Mouse (Mus musculus) NIH3T3 (cell line): ENCODE measurements at regions not wholly inside any gene's neighbourhood (a gene's known extent, or its start where the extent isn't known, plus 50 kb on each side); places are given as distances from the start of the nearest gene placed in this dataset.
A peak's percentile ranks its signal among the peaks of the same experiment; 100 is the strongest.

ENCODE experiments used
- DNase-seq: peaks from one replicate; pipeline ENCODE4 v3.0.0-alpha.2; 2012; ENCODE audit warnings: low read depth

GRCm38 (mm10) chr7:83186341-83186740, 319.2 kb downstream of the Mex3b start:
- no peak for DNase-seq

DNA sequence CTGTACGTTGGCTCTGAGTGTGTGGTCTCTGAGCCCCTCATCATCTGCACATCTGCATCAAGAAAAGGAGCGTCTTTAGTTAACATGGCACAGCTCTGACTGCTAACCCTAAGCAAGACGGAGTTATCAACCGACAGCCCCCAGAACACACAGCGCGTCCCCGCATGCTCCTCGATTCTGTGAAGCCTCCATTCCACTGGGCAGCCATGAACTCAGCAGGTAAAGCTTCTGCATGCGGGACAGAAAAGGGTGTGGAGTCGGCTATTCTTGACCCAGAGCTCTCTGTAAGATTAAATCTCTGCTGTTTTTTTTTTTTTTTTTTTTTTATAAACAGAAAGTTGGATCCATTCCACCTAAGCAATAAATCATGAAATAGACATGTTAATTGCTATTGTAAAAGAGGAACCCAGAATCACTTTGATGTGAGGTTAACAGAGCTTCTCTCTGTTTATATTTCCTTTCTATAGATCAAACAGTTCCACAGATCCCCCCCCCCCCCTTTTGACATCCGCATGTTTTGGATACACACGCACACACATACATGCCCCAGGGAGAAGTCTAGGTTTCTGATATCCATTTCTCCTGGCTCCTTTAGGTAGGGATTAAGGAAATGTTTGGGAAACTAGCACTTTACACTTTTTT, 328.9 kb downstream of the Mex3b start:
- DNase-seq: no peak

GRCm38 (mm10) chr7:83197490-83197889, 330.4 kb downstream of the Mex3b start:
- DNase-seq: no peak

GRCm38 (mm10) chr7:83201126-83201686, 334.1 kb downstream of the Mex3b start:
- DNase-seq: no peak

DNA sequence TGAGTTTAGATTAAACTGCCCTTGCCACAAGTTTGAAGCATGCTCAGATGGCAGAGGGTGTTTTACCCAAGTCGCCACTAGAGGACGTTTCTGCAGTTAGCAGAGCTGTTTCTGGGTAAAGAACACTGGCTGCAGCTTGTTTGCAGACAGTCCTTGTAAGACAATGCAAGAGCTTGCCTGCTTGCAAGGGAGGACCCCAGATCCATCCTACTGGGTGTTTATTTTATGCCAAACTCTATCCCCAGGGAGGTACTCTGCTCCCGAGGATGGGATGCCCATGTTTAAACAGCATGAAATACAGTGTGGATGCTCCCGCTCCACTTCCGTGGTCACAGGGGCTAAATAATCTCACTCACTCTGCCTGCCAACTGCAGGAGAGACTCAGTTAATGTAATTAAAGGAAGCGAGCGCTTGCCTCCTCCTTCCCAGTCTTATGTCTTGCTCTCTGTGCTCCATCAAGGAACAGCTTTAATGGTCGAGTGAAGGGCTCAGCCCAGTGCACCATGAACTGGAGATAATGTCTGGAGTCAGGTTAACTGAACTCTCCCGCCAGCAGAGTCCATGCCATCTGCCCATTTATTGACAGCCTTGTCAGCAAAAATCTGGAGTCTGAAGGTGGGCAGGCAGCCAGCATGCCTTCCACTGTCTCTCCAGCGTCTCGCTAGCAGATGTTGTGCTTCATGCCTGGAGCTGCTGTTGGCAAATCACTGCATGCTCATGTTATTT, 334.8 kb downstream of the Mex3b start:
- DNase-seq: peak; percentile 54

GRCm38 (mm10) chr7:83203311-83204012, 336.3 kb downstream of the Mex3b start:
- no peak for DNase-seq

- no peak for DNase-seq
Measured at GRCm38 (mm10) chr7:83204013-83204365, 336.9 kb downstream of the Mex3b start.

- no peak for DNase-seq
Measured at GRCm38 (mm10) chr7:83204701-83205100, 337.6 kb downstream of the Mex3b start.

DNA sequence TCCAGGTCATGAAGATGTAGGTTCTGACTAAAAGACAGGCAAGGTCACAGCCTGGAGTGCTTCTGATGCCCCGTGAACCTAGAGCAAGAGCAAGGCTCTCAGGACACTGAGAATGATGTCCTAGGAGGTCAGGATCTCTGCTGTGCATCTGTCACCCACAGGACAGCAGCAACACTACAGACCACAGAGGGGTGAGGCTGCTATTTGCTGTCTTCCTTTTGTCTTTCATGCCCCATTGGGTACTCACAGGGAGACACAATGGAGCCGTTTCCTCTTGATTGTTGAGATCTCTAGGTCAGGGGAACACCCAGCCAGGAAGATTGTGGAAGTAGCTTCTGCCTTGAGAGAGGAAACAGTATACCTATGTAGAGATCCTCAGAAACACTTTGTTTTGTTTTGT, 339.9 kb downstream of the Mex3b start:
- DNase-seq: no peak

- DNase-seq: no peak
Measured at GRCm38 (mm10) chr7:83211611-83212010, 344.5 kb downstream of the Mex3b start.

DNA sequence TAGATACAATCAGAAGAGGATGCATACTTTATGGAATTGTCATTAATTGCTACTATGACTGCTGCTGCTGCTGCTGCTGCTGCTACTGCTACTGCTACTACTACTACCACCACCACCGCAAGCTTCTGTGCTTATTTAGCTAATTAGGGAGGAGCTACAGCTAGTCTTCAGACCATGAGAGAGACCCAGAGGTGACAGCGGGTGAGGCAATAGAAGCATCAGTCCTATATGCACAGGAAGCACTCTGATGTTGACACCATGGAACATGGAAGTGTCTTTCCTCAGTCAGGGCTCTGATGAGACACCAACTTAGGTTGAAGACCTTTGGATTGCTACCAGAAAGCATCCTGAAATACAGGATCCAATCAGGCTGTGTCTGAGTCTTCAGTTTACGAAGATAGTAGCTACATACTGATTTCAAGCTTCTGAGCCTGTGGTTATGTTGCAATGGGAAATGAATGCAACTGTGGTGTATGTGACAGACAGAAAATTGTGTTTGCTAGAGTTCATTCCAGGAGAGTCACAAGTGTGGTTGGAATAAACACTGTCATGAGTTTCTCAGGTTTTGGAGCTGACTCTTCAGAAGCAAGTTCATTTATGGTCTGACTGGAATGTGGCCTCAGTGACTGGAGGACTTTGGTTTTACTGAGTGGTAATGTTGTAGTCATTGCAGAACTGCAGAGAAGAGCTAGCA, 355.0 kb downstream of the Mex3b start:
- DNase-seq: no peak

DNA sequence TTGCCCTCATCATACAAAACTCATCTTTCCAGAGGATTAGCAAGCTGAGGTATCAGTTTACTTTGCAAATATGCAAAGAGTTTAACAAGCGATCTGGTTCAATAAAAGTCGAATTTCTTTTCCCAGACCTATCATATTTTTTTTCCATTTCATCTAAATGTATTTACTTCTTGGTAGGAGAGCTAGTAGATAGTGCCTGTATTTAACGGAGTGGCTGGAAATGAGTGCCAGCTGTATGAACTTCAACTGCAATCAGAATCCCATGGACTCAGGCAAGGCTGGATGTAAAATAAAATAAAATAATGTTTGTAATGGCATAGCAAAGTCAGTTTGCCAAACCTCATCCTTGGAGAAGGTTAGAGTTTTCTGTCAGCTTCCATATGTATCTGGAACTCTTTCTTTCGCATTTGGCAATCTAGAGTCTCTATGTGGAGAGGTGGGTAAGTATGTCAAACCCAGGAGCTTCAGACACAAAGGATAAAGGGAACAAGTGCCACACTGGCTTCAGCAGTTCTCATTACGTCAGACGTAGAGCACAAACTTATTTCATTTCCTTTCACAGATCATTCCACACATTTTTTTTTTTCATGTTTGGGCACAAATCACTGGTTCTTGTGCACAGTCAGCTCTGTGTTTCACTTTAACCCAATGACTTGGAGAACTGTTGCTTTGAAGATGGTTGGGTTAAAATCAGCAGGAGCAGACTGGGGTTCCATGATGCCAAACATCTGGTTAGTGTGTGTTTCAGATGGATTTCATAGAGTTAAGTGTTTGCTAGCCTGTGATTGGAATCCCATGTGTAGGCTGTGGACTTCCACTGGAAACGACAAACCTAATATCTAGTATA, 357.2 kb upstream of the Tmc3 start:
- DNase-seq: no peak

- no peak for DNase-seq
Measured at GRCm38 (mm10) chr7:83230496-83231325, 354.0 kb upstream of the Tmc3 start.

DNA sequence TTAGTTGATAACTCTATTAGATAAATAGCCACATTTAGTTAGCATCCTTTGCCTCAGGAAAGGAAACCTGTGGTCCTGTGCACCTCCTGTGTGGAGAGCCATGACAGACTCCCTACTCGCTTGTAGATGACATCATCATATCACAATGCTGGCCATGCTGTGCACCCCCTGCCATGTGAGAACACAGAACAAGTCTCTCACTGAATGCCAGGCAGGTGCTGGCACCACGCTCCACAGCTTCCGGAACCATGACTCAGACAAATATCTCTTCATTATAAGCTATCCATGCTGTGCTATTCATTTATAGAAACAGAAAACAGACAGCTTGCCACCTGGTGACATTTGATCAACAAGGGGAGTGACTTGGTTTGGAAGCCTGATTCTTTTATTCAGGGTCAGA, 349.1 kb upstream of the Tmc3 start:
- DNase-seq: no peak

DNA sequence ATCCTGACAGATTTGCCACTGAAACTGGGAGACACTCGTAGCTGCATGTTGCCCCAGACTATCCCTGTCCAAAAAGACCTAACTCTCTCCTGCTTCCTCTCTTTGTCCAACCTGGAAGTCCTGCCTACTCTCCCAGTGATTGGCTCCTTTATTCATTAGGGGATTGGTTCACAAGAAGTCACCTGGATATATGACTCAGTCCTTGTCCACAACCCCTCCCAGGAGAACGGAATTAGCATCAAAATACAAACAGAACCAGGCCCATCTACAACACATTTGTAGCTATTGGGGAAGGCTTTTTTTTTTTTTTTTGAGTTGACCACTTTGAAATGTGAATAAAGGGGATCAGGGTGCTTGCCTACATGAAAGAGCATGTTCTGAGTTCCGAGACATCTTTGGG, 347.4 kb upstream of the Tmc3 start:
- no peak for DNase-seq

- no peak for DNase-seq
Measured at GRCm38 (mm10) chr7:83238091-83238490, 346.6 kb upstream of the Tmc3 start.

GRCm38 (mm10) chr7:83242233-83242632, 342.5 kb upstream of the Tmc3 start:
- no peak for DNase-seq

GRCm38 (mm10) chr7:83245867-83246266, 338.9 kb upstream of the Tmc3 start:
- DNase-seq: no peak

DNA sequence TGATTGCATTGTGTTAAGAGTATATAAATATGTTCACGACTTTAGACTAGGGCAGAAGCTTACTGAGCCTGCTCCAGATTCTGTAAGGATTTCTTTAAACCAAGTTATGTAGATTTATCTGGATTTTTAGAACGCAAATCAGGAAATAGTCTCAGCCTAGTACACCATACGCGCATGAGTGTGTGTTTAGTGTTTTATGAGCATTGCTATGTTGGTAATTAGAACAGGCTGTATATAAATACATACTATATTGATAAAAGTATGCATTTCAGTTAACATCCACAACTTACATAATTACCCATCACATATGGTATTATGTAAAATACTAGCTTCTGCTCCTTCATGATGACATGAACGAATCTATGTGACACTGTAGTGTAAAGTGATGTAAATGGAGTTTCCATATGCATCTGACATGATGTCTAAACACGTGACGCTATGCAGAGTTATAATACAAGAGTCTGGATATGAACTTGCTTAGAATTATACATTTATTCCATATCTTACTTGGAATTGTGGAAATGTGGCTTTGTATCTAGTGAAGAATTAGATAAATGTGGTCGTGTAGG, 332.6 kb upstream of the Tmc3 start:
- no peak for DNase-seq

DNA sequence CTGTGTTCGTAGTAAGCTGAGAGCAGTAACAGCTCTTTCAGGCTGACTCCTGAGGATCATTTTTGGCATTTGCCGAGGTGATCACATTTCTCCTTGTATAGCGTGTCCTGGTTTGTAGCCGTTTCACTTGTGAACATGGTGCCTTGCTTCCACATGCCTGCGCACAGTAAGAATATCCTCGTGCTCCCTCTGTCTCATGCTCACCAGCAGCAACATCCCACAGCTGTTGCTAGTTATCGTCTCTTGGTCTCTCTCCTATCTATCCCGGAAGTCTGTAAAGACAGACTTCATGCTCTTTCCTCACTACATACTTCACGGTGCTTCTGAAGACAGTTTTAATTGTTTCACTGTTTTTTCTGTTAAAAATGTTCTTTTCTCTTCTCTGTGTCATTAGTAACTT, 331.7 kb upstream of the Tmc3 start:
- DNase-seq: no peak
